Mouse (Mus musculus) brain, embryonic 18.5 days (tissue): ENCODE data around the gene Slc15a1.

Experiments used
- DNase-seq: peaks from one replicate; pipeline ENCODE4 v3.0.0-alpha.2; 2012; ENCODE audit warnings: low read depth, low spot score

The Slc15a1 gene

GRCm38 (mm10) chr14:121493712-121494111 is 11.3 kb downstream of the Slc15a1 start:
- no peak for DNase-seq

GRCm38 (mm10) chr14:121492328-121492727 is 12.7 kb downstream of the Slc15a1 start:
- no peak for DNase-seq

GRCm38 (mm10) chr14:121485722-121486121 is 19.3 kb downstream of the Slc15a1 start:
- no peak for DNase-seq

- no peak for DNase-seq
Measured at GRCm38 (mm10) chr14:121484436-121484835, 20.6 kb downstream of the Slc15a1 start.

- DNase-seq, result no peak
Measured at GRCm38 (mm10) chr14:121482181-121482580, 22.9 kb downstream of the Slc15a1 start.

- DNase-seq, result no peak
Measured at GRCm38 (mm10) chr14:121481591-121481990, 23.5 kb downstream of the Slc15a1 start.

- DNase-seq, result no peak
Measured at GRCm38 (mm10) chr14:121479096-121479495, 26.0 kb downstream of the Slc15a1 start.

GRCm38 (mm10) chr14:121477925-121478693 is 26.9 kb downstream of the Slc15a1 start:
- DNase-seq, result no peak

GRCm38 (mm10) chr14:121473869-121474268 is 31.2 kb downstream of the Slc15a1 start:
- DNase-seq, result no peak

GRCm38 (mm10) chr14:121471545-121472121 is 33.4 kb downstream of the Slc15a1 start:
- no peak for DNase-seq

GRCm38 (mm10) chr14:121469601-121470000 is 35.5 kb downstream of the Slc15a1 start:
- no peak for DNase-seq

GRCm38 (mm10) chr14:121467646-121468045 is 37.4 kb downstream of the Slc15a1 start:
- no peak for DNase-seq

- DNase-seq, result no peak
Measured at GRCm38 (mm10) chr14:121466501-121466900, 38.6 kb downstream of the Slc15a1 start.

- DNase-seq, result no peak
Measured at GRCm38 (mm10) chr14:121464318-121464717, 40.7 kb downstream of the Slc15a1 start.

- DNase-seq, result no peak
Measured at GRCm38 (mm10) chr14:121462756-121463155, 42.3 kb downstream of the Slc15a1 start.

- no peak for DNase-seq
Measured at GRCm38 (mm10) chr14:121460966-121461365, 44.1 kb downstream of the Slc15a1 start.

- DNase-seq, result no peak
Measured at GRCm38 (mm10) chr14:121458521-121458920, 46.5 kb downstream of the Slc15a1 start.

GRCm38 (mm10) chr14:121457536-121457935 is 47.5 kb downstream of the Slc15a1 start:
- DNase-seq, result no peak

GRCm38 (mm10) chr14:121456416-121457285 is 48.4 kb downstream of the Slc15a1 start:
- no peak for DNase-seq

GRCm38 (mm10) chr14:121455976-121456375 is 49.1 kb downstream of the Slc15a1 start:
- DNase-seq, result no peak

GRCm38 (mm10) chr14:121455527-121455926 is 49.5 kb downstream of the Slc15a1 start:
- DNase-seq, result no peak

GRCm38 (mm10) chr14:121453130-121453529 is 51.9 kb downstream of the Slc15a1 start:
- DNase-seq, result no peak
